Mouse (Mus musculus): Measurements from ENCODE around the gene 4930469K13Rik. TPM values are rescaled to one million over a fixed set of nuclear protein-coding genes. Genes with fewer than 3 reads are reported as not detected.

Gene 4930469K13Rik
- polyA plus RNA-seq, 1 experiment: not detected

DNA sequence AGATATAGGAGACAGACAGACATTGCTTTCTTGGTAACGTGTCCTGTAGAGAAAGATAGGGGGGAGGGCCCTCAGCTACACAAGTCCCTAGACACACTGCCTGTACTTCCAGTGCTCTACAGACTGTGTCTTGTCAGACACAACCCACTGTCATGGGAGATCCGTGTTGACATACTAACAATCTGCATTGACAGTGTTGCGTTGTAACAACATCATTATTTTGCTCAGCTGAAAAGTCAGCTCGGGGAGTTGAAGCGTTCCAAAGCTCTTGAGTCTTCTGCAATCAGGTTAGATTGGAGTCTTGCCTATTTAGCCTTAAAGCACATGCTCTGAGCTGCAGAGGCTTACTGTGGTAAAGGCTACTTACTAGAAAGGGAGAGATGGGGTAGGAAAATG lies 50.8 kb downstream of the 4930469K13Rik start:
- no peak for DNase-seq (ENCODE audit: low read depth, low spot score)
- 74% methylated on average over 5 of the region's 5 CpGs for WGBS

DNA sequence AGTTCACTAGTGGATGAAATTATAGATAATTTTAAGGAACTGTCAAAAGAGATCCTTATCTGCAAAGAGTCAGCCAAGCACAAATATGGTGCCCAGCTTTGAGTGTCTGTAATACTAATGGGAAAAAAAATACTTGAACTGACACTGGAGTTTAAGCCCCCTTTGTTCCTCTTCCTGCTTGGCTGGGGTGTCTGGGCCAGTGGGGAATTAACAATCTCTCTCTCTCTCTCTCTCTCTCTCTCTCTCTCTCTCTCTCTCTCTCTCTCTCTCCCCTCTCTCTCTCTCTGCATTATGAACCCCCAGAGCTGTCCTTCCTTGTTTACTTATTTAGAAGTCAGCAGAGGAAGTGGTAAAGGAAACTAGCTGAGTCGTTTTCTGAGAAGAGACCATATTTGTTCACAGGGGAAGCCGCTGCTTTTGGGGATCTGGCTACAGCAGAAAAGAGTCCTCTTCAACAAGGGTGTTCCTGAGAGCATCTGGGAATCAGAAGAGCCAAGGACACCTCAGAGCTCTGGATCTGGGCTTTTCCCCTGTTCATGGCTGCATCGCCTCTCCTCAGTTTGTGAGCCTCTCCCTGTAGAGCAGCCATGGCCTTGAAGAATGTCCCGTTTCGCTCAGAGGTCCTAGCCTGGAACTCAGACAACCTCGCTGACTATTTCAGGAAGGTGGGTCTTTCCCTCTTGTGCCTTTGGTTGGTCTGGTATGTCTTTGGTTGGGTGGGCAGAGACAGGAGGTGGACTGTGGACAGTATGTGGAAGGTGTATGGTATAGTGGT lies 51.4 kb downstream of the 4930469K13Rik start, which contains the start of gene Lcp2:
Gene Lcp2, plus strand, starts transcription at position 154 of the 775 bp plus-strand sequence.
- no peak for DNase-seq (ENCODE audit: low read depth, low spot score)
- WGBS: 67% methylated on average over 6 of the region's 6 CpGs

GRCm38 (mm10) chr11:34042808-34043207 lies 55.5 kb downstream of the 4930469K13Rik start:
- no peak for DNase-seq (ENCODE audit: low read depth, low spot score)
- WGBS: 10% methylated on average over 1 of the region's 1 CpGs

DNA sequence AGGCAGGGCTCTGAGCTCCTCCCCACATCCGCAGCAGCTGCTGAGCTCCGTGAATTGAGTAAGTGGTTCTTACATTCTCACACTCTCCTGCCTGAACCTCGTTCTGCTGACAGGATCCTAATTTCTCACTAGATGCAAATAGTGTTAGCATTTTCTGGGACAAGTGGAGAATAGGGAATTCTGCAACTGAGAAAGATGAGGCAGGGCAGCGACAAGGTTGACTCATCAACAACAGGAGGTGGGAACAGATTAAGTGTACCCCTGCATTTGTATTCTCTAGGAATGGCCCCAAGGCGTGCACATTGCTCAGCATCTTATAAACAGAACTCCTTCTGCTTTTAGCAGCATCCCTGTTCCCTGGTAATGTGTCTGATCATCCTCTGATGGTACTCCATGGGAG lies 58.3 kb downstream of the 4930469K13Rik start:
- 72% methylated on average over 5 of the region's 5 CpGs for WGBS
- DNase-seq (ENCODE audit: low read depth, low spot score): no peak

DNA sequence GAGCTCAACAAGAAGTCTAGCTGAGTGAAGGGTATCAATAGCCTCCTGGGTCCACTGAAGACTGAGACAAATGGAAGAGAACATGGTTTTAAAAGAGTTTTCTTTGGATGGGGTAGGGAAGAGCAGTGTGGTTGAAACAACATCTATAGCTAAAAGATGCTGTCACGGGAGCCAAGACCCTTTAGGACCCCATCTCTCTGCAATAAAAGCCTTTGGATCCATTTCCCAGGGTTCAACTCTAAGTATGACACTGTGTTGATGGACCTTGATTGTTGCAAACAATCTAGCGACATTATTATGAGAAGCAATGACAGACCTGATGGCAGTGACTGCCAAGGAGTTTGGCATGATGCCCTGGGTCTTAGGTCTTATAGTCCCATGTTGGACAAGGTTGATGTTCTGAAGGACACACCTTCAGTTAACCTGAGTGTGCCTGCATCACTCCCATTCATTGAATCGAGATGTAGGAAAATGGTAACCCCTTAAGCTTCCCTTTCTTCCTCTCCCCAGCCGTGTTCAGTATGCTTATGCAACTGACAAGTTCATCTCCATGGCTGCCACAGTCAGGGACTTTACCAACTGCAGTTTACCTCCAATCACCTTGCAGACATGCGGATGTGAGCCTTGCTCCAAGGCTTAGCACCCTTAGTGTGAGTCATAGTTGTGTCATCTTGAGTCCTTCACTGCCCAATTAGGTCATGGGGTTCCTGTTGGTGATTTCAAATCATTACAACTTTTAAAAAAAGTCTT lies 62.3 kb downstream of the 4930469K13Rik start:
- 77% methylated on average over 5 of the region's 5 CpGs for WGBS
- DNase-seq (ENCODE audit: low read depth, low spot score): no peak

- no peak for DNase-seq (ENCODE audit: low read depth, low spot score)
- 55% methylated on average over 2 of the region's 2 CpGs for WGBS
Measured at GRCm38 (mm10) chr11:34034794-34035193, 63.6 kb downstream of the 4930469K13Rik start.

DNA sequence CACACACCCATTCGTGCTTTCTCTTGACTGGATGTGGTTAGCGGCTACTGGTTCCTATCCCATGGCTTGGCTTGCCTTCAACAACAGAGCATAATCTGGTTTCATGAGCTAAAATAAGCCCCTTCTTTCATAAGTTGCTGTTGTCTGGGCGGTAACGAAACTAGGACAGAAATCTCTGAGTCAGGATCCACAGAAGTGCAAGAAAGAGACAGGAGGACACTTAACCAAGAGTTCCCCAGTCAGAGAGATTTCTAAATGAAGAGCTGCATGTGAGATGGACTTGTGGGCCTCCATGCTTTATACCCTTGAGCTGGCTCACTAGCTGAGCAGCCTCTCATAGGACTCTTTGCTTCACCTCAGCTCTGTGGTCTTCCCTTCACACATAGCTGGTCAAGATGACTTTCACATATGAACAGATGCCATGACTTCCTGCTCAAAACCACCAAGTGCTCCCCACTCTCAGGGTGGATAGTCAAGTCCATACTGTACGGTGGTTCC lies 64.3 kb downstream of the 4930469K13Rik start:
- no peak for DNase-seq (ENCODE audit: low read depth, low spot score)
- 78% methylated on average over 5 of the region's 5 CpGs for WGBS

DNA sequence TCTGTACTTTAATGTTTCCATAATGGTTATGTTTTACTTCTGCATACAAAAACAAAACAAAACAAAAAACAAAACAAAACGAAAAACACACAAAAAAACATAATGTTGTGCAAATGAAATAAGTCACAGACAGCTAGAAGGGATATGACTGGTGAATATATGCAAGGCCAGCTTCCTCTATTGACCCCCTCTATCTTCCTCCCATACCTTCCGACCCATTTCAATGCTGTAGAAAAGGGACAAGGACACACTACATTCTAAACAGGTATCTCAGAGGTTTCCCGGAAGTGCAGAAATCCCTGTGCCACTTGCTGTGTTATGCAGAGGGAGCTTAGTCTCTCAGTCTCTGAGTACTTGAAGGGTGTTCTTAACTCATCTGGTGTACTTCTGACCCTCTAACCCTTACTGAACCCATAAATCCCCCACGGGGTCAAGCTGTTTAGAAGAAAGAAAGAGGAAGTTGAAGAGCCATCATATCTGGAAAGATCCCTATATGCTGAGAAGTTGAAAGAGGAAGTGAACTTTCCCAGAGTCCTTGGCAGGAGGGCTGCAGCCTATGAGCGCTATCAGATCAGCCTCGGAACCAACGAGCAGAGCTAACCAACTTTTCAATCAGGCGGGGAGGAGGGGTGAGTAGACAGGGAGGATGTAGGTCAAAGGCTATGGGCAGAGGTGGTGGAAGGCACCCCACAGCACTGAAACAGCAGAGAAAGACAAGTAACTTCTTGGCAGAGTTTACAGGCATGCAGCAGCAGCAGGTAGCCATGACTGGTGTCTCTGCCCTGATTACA lies 67.1 kb downstream of the 4930469K13Rik start:
- no peak for DNase-seq (ENCODE audit: low read depth, low spot score)
- 40% methylated on average over 8 of the region's 8 CpGs for WGBS

DNA sequence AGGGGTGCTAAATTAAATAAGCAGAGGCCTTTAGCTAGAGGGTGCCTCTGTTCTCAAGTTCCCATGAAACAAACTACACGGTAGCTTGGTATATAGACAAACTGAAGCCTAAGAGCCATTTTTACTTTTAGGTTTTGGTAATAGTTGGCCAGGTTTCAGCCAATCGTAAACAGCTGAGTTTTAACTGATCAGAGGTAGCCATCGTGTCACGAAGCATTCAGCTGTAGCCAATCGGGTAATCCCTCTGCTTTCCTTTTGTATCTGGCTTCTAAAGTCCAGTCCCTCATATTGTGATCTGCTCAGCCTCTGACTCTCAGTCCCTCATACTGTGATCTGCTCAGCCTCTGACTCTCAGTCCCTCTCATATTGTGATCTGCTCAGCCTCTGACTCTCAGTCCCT lies 68.7 kb downstream of the 4930469K13Rik start:
- no peak for DNase-seq (ENCODE audit: low read depth, low spot score)
- WGBS: 68% methylated on average over 5 of the region's 5 CpGs

GRCm38 (mm10) chr11:34025091-34025490 lies 73.3 kb downstream of the 4930469K13Rik start:
- no peak for DNase-seq (ENCODE audit: low read depth, low spot score)
- WGBS: 91% methylated on average over 1 of the region's 1 CpGs

DNA sequence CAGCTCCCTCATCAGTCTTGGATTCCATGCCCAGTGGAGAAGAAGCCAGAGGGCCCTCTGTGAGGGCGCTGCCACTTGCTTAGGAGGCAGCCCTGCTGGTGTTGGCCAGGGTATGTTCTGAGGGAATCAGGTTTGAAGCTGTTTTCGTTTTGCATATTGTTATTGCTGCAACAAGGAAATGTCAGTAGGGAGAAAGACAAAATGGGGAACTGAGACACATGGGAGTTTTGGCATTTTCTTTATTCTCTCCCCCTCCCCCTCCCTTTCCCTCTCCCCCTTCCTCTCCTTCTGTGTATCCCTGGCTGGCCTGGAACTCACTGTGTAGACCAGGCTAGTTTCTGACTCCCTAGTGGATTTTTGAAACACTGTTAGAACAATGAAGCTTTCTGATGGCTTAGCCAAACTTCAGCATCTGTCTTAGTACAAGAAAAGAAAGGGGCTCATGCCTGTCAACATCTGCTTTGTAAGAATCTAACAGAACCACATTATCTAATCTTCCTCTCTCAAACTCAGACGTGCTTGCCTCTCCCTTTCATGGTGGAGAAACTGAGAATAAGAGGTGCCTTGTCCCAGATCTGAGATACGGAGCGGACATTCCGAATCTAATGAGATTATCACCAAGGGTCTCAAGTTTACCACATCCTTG lies 86.2 kb downstream of the 4930469K13Rik start:
- DNase-seq (ENCODE audit: low read depth, low spot score): no peak
- 82% methylated on average over 6 of the region's 6 CpGs for WGBS

DNA sequence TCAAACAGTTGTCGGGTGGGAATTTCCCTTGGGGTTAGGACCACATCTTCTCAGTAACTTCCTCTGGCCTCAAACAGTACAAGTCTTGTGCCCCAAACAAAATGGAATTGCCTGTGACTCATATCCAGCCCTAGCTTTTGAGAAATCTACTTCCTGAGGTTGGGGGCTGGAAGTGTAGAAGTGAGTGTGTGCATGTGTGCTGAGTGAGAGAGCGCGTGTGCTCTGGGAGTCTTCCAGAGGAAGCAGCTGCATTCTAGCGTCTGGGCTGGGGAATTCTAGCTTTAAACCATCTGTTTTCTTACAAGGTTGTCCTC lies 87.5 kb downstream of the 4930469K13Rik start:
- DNase-seq (ENCODE audit: low read depth, low spot score): no peak
- 53% methylated on average over 4 of the region's 4 CpGs for WGBS

GRCm38 (mm10) chr11:34010133-34010858 lies 88.1 kb downstream of the 4930469K13Rik start:
- 58% methylated on average over 7 of the region's 7 CpGs for WGBS
- no peak for DNase-seq (ENCODE audit: low read depth, low spot score)

DNA sequence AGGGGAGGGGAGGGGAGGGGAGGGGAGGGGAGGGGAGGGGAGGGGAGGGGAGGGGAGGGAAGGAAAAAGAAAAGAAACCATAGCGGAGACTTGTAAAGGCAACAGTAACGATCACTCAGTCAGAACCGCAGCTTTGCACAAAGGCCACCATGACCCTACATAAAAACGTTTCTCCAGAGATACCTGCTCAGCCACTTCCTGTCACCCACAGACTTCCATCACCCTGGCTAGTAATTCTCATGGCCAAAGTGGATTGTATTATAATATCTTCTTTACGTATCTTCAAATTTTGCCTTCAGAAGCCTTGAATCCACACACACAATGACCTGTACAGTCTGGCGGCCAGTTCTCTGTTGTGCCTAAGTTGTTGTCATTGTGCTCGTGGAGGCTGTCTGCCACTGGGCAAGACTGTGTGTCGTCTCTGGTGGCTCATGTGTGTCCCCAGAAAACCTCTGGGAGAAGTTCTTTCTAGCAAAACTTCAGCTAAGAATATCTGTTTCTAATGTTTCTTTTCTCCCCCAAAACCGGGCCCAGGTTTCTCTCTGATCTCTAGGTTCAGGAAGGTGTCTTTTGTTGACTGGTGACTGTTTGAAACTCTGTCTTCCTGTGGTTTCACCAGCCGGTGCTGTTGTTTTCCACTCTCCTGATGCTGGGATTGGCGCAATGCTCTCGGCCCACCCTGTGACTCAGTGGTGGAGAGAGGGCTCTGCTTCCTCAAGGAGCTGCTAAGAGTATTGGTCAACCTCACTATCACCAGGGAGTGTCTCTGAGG lies 88.9 kb downstream of the 4930469K13Rik start:
- 69% methylated on average over 12 of the region's 12 CpGs for WGBS

GRCm38 (mm10) chr11:34008702-34009101 lies 89.7 kb downstream of the 4930469K13Rik start:
- DNase-seq (ENCODE audit: low read depth, low spot score): no peak
- WGBS: 29% methylated on average over 9 of the region's 9 CpGs

More for the DNA sequence above, 88.9 kb downstream of the 4930469K13Rik start:
- no peak for DNase-seq (ENCODE audit: low read depth, low spot score)

GRCm38 (mm10) chr11:34008214-34008613 lies 90.1 kb downstream of the 4930469K13Rik start:
- 82% methylated on average over 11 of the region's 11 CpGs for WGBS
- DNase-seq (ENCODE audit: low read depth, low spot score): no peak

GRCm38 (mm10) chr11:34007616-34008015 lies 90.7 kb downstream of the 4930469K13Rik start:
- DNase-seq (ENCODE audit: low read depth, low spot score): no peak

GRCm38 (mm10) chr11:34002593-34002965 lies 95.8 kb downstream of the 4930469K13Rik start:
- WGBS: 67% methylated on average over 5 of the region's 5 CpGs
- no peak for DNase-seq (ENCODE audit: low read depth, low spot score)

More at GRCm38 (mm10) chr11:34007616-34008015, 90.7 kb downstream of the 4930469K13Rik start:
- 86% methylated on average over 2 of the region's 2 CpGs for WGBS
